Mouse (Mus musculus) myocyte (in vitro differentiated cells): Measurements from ENCODE around the gene Gys2.

Source experiments
- CEBPB ChIP-seq: IDR thresholded peaks from 2 replicates; pipeline ENCODE4 v1.6.1; 2011; ENCODE audit warnings: mild to moderate bottlenecking, moderate library complexity; ENCODE audit not compliant: poor library complexity, insufficient read depth, severe bottlenecking
- MYOG ChIP-seq, 3 experiments: IDR thresholded peaks; one replicate each; pipeline ENCODE4 v1.6.1; 2011; ENCODE audit warnings: control low read depth in 2 of 3, low read depth in 2 of 3, mild to moderate bottlenecking in 2 of 3; ENCODE audit not compliant: insufficient read length in 2 of 3, control insufficient read depth in 1 of 3, insufficient read depth in 1 of 3
- POLR2A ChIP-seq: IDR thresholded peaks from one replicate; pipeline ENCODE4 v1.6.1; 2011; ENCODE audit warnings: low read depth, mild to moderate bottlenecking, control low read depth, moderate library complexity; ENCODE audit not compliant: insufficient read length

- TF ChIP-seq MYOG (IDR thresholded peaks at IDR 0.05; ENCODE audit: control insufficient read depth in 1 of 3, insufficient read depth in 1 of 3, insufficient read length in 2 of 3, low read depth in 2 of 3) (no peak), POLR2A (no peak), CEBPB (no peak)
These were observed 38.7 kb upstream of the Gys2 start for GRCm38 (mm10) chr6:142511516-142512135.
